Mouse (Mus musculus) testis, adult 2 months (tissue): ENCODE results near the gene Slc51a. TPM values are rescaled to one million over a fixed set of nuclear protein-coding genes. Genes with fewer than 3 reads are reported as not detected.

Experiments
- H3K27ac ChIP-seq: fragments of 200-500 bp; 2 replicates; pipeline ENCODE4 v1.5.1; 2012; ENCODE audit warnings: low read depth, low read length; ENCODE audit not compliant: control insufficient read depth, insufficient read depth
- H3K27me3 ChIP-seq: fragments of 200-500 bp; 2 replicates; pipeline ENCODE4 v1.6.1; 2012; ENCODE audit warnings: mild to moderate bottlenecking, low read length, moderate library complexity; ENCODE audit not compliant: control insufficient read depth, insufficient read depth
- H3K36me3 ChIP-seq: fragments of 200-500 bp; 2 replicates; pipeline ENCODE4 v1.6.1; 2012; ENCODE audit warnings: mild to moderate bottlenecking, low read length; ENCODE audit not compliant: control insufficient read depth, insufficient read depth
- H3K4me1 ChIP-seq: fragments of 200-500 bp; 2 replicates; pipeline ENCODE4 v1.6.1; 2012; ENCODE audit warnings: low read length; ENCODE audit not compliant: control insufficient read depth, insufficient read depth
- H3K4me3 ChIP-seq: fragments of 200-500 bp; 2 replicates; pipeline ENCODE4 v1.5.1; 2012; ENCODE audit warnings: low read depth, mild to moderate bottlenecking, low read length, moderate library complexity, mixed read lengths; ENCODE audit not compliant: control insufficient read depth
- CTCF ChIP-seq: fragments of 200-500 bp; IDR thresholded peaks from 2 replicates; pipeline ENCODE4 v1.5.1; 2012; ENCODE audit warnings: low read depth, mild to moderate bottlenecking, inconsistent platforms, low read length, moderate library complexity; ENCODE audit not compliant: control insufficient read depth, insufficient read depth, insufficient replicate concordance
- POLR2A ChIP-seq: fragments of 200-500 bp; IDR thresholded peaks from 2 replicates; pipeline ENCODE4 v1.6.1; 2012; ENCODE audit warnings: low read depth, mild to moderate bottlenecking, inconsistent platforms, low read length, moderate library complexity; ENCODE audit not compliant: control insufficient read depth
- polyA plus RNA-seq: library from polyadenylated mRNA; depleted of rRNA; stranded (reverse); fragments of >200 nt; gene quantifications from 2 replicates; pipeline ENCODE4 v1.2.3, GENCODE M21; 2012

Gene Slc51a
- polyA plus RNA-seq, 1 experiment: 0.49 TPM

- H3K36me3 ChIP-seq: no peaks in the 10 kb centered on the region; the same call in none of the 2 replicates
- no peaks in the 10 kb centered on the region for H3K27me3 ChIP-seq
- no peak overlapping the region for H3K27ac ChIP-seq
- no peaks in the 10 kb centered on the region for H3K4me1 ChIP-seq
- TF ChIP-seq POLR2A: no peak
- TF ChIP-seq CTCF: no peak
- H3K4me3 ChIP-seq: no peak overlapping the region
Measured at GRCm38 (mm10) chr16:32461713-32462112, 26.0 kb downstream of the Slc51a start.

GRCm38 (mm10) chr16:32460518-32460917, 27.2 kb downstream of the Slc51a start:
- Histone ChIP-seq H3K27me3 (no peaks in the 10 kb centered on the region), H3K4me1 (no peaks in the 10 kb centered on the region), H3K4me3 (no peak overlapping the region), H3K36me3 (no peaks in the 10 kb centered on the region; the same call in 1 of the 2 replicates), H3K27ac (no peak overlapping the region)
- TF ChIP-seq POLR2A: no peak
- TF ChIP-seq CTCF: no peak

- Histone ChIP-seq H3K4me3 (no peak overlapping the region), H3K27ac (no peak overlapping the region), H3K36me3 (no peaks in the 10 kb centered on the region; the same call in 1 of the 2 replicates), H3K4me1 (no peaks in the 10 kb centered on the region), H3K27me3 (no peaks in the 10 kb centered on the region)
- TF ChIP-seq CTCF: no peak
- TF ChIP-seq POLR2A: no peak
Measured at GRCm38 (mm10) chr16:32457589-32458386, 29.9 kb downstream of the Slc51a start.

GRCm38 (mm10) chr16:32456761-32457160, 30.9 kb downstream of the Slc51a start:
- TF ChIP-seq POLR2A (no peak), CTCF (no peak)
- Histone ChIP-seq H3K27me3 (no peaks in the 10 kb centered on the region), H3K4me1 (no peaks in the 10 kb centered on the region), H3K4me3 (no peak overlapping the region), H3K36me3 (peaks cover under 1% of the 10 kb centered on the region; the same call in 1 of the 2 replicates), H3K27ac (no peak overlapping the region)

GRCm38 (mm10) chr16:32456086-32456485, 31.6 kb downstream of the Slc51a start:
- Histone ChIP-seq H3K4me3 (no peak overlapping the region), H3K27me3 (no peaks in the 10 kb centered on the region), H3K36me3 (peaks cover 1% of the 10 kb centered on the region; the same call in 1 of the 2 replicates), H3K4me1 (no peaks in the 10 kb centered on the region), H3K27ac (no peak overlapping the region)
- TF ChIP-seq CTCF (no peak), POLR2A (no peak)

GRCm38 (mm10) chr16:32454646-32455045, 33.0 kb downstream of the Slc51a start:
- Histone ChIP-seq H3K27ac (no peak overlapping the region), H3K36me3 (peaks cover 1% of the 10 kb centered on the region; the same call in 1 of the 2 replicates)
- TF ChIP-seq CTCF (no peak), POLR2A (no peak)

GRCm38 (mm10) chr16:32453102-32453501, 34.6 kb downstream of the Slc51a start:
- no peak overlapping the region for H3K4me3 ChIP-seq
- no peaks in the 10 kb centered on the region for H3K27me3 ChIP-seq
- no peak overlapping the region for H3K27ac ChIP-seq
- H3K36me3 ChIP-seq: peaks cover 1% of the 10 kb centered on the region; the same call in 1 of the 2 replicates
- no peaks in the 10 kb centered on the region for H3K4me1 ChIP-seq
- TF ChIP-seq POLR2A (no peak), CTCF (no peak)

More at GRCm38 (mm10) chr16:32454646-32455045, 33.0 kb downstream of the Slc51a start:
- Histone ChIP-seq H3K4me3 (no peak overlapping the region), H3K27me3 (no peaks in the 10 kb centered on the region), H3K4me1 (no peaks in the 10 kb centered on the region)
